Mouse (Mus musculus) olfactory bulb, adult 2 months (tissue): ENCODE results near the gene Mcrip1.

Experiments used
- CTCF ChIP-seq: fragments of 200-500 bp; IDR thresholded peaks from 2 replicates; pipeline ENCODE4 v1.5.1; 2012; ENCODE audit warnings: low read depth, mild to moderate bottlenecking, low read length, moderate library complexity; ENCODE audit not compliant: insufficient read depth
- POLR2A ChIP-seq: fragments of 200-500 bp; IDR thresholded peaks from 2 replicates; pipeline ENCODE4 v1.6.1; 2012; ENCODE audit warnings: mild to moderate bottlenecking, low read depth, low read length, moderate library complexity; ENCODE audit not compliant: insufficient read depth

GRCm38 (mm10) chr11:120510375-120511030, 39.0 kb downstream of the Mcrip1 start:
- no peak for TF ChIP-seq CTCF
- TF ChIP-seq POLR2A = no peak
